Mouse (Mus musculus): ENCODE data around the gene Scgb1b11.
"Not testable (repeated sequence)": the region's sequence is repeated elsewhere in the genome, so short reads cannot be mapped to it uniquely, and the experiment has no call there.

Gene Scgb1b11

DNA sequence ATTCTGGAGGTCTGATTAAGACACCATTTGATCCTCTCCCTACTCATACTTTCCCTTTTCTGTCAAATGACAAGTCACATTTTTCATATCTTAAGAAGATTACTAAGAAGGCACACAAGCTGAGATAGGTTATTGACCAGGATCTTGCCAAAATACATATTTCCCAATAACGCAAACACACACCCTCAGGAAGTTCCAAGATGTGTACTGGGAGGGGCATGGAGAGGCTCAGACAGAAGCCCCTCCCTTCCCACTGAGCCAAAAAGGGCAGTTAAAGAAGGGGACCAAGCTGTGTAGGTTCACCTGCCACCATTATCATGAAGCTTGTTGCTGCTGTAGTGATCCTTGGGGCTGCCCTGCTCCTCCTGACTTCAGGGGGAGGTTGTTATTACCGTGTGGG is at the start of gene Scgb1b11:
Scgb1b11 (plus strand) TSS at position 301 of the 400 bp plus-strand sequence.
- DNase-seq = not testable (repeated sequence)

DNA sequence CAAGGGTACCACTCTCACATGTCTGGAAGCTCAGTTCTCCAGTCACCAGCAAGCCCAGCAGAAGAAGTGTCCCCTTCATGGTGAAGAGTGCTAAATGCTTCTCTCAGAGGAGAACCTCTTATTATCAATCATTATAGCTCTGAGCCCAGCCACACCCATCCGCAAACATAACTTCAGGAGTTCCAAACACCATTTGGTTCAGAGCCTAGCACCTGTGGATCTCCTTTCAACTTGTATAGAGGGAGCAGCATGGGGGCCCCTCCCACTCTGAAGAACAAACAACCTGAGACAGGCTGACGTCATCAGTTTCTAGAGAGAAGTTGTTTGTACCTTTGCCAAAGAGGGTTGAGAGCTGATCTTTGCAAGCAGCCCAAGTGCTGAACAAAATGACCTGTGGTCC is 11.6 kb upstream of the Scgb1b11 start, which contains the start of gene Scgb2b11:
Scgb2b11 (minus strand) TSS at position 101 of the 400 bp plus-strand sequence.
- not testable (repeated sequence) for DNase-seq
